Mouse (Mus musculus) intestine, embryonic 15.5 days (tissue): ENCODE measurements around the gene Bdh2. TPM values are rescaled to one million over a fixed set of nuclear protein-coding genes. Genes with fewer than 3 reads are reported as not detected.

Experiments used
- ATAC-seq: fragments of 200-750 bp; cut with Nextera tagmentation; 2 replicates; pipeline ENCODE4 v1.8.0; 2017; ENCODE audit warnings: moderate TSS enrichment, moderate library complexity
- H3K27ac ChIP-seq: fragments of 300-500 bp; sonication (generic); 2 replicates; pipeline ENCODE4 v1.5.1; 2015; ENCODE audit warnings: mild to moderate bottlenecking, inconsistent platforms
- H3K27me3 ChIP-seq: fragments of 300-500 bp; sonication (generic); replicated peaks from 2 replicates; pipeline ENCODE4 v1.6.1; 2015; ENCODE audit warnings: inconsistent platforms
- H3K36me3 ChIP-seq: fragments of 300-500 bp; sonication (generic); 2 replicates; pipeline ENCODE4 v1.6.1; 2015; ENCODE audit warnings: inconsistent platforms
- H3K4me1 ChIP-seq: fragments of 300-500 bp; sonication (generic); replicated peaks from 2 replicates; pipeline ENCODE4 v1.6.1; 2015; ENCODE audit warnings: inconsistent platforms
- H3K4me2 ChIP-seq: fragments of 300-500 bp; sonication (generic); replicated peaks from 2 replicates; pipeline ENCODE4 v1.6.1; 2015; ENCODE audit warnings: mild to moderate bottlenecking, inconsistent platforms
- H3K4me3 ChIP-seq: fragments of 300-500 bp; sonication (generic); replicated peaks from 2 replicates; pipeline ENCODE4 v1.5.1; 2015; ENCODE audit warnings: inconsistent platforms
- H3K9ac ChIP-seq: fragments of 300-500 bp; sonication (generic); 2 replicates; pipeline ENCODE4 v1.6.1; 2015; ENCODE audit warnings: inconsistent platforms
- H3K9me3 ChIP-seq: fragments of 300-500 bp; sonication (generic); 2 replicates; pipeline ENCODE4 v1.6.1; 2016; ENCODE audit warnings: inconsistent platforms
- WGBS: fragments of 180-500 bp; shearing (Covaris S2); methylation state at CpG from one replicate; pipeline ENCODE4 v1.1.7; 2015; 5-methylcytosine and 5-hydroxymethylcytosine counted together
- polyA plus RNA-seq: library from polyadenylated mRNA; unstranded; fragments of >200 nt; fragmentation: Nextera tagmentation; extraction: Ambion mirVana; gene quantifications from 2 replicates; pipeline ENCODE4 v1.2.1, GENCODE M21; 2015

Bdh2 gene
- polyA plus RNA-seq, 1 experiment from 2014 or later: 7.1 TPM

DNA sequence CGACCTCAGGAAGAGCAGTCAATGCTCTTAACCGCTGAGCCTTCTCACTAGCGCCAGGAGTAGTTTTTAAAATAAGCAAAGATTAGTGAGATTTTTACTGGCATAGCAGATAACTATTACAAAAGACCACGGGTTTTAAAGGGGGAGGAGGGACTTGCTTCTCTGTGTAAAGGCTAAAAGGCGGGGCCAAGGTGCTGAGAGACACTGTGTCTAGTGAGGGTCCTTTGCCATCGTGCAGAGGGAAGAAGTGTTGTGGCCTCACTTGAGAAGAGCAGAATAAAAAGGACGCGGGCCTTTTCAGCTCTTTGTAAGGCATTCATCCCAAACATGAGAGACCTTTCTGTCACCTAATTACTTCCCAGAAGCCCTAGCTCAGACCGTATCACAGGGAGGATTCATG lies 23.5 kb downstream of the Bdh2 start:
- Histone ChIP-seq H3K4me2 (no peak overlapping the region), H3K4me1 (0 out of 2 replicates have a peak, but pooled peaks cover 10% of the 10 kb centered on the region), H3K27ac (no peak overlapping the region), H3K27me3 (no peaks in the 10 kb centered on the region), H3K9me3 (no peaks in the 10 kb centered on the region), H3K4me3 (no peak overlapping the region), H3K36me3 (no peaks in the 10 kb centered on the region), H3K9ac (no peak overlapping the region)
- ATAC-seq: no peak
- 37% methylated on average over 9 of the region's 9 CpGs for WGBS

DNA sequence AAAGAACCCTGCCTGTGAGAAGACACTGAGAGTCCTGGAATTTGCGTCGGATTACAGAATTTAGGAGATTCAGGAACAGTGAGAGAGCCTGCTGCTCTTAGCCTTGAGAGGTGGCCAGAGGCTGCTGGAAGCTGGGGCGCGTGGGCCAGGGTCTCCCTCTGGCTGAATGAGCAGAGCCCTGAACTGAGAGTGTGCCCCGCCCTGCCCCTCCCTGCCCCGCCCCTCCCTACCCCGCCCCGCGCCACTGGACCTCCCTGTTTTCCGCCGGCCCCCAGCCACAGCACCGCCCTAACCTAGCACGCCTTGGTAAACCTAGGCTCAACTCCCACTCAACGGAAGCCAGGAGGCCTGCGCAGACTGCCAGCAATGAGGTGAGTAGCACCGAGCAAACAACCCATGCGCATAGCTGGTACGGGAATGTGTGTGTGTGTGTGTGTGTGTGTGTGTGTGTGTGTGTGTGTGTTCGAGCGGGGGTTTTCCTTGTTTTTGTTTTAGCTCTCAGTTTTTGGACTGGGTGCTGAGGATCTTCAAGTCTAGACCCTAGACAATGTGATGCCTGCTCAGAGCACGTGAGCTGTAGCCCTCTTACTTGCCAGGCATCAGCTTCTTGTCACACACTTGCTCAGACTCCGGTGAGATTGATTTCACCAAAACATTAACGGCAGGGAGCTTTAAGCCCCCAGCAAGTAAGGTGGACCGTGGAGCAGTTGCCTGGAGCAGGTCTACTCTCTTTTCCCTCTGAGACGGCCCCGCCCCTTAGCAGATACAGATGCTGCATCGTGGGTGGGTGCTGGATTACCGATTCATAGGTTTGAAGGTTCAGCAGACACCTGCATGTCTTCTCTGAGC lies 26.6 kb downstream of the Bdh2 start, which contains the start of gene Slc9b2:
TSS of gene Slc9b2 (plus strand) at position 290 of the 849 bp plus-strand sequence.
- Histone ChIP-seq H3K4me1 (0 out of 2 replicates have a peak, but pooled peaks cover 10% of the 10 kb centered on the region), H3K27me3 (no peaks in the 10 kb centered on the region), H3K4me3 (peak within 1 kb of the TSS; percentile 33), H3K4me2 (peak within 1 kb of the TSS; percentile 83), H3K9ac (no peak within 1 kb of the TSS; the same call in 1 of the 2 replicates), H3K9me3 (no peaks in the 10 kb centered on the region), H3K27ac (no peak within 1 kb of the TSS), H3K36me3 (no peaks in the 10 kb centered on the region)
- 9% methylated on average over 27 of the region's 28 CpGs for WGBS
- ATAC-seq: peak; percentile 95

- Histone ChIP-seq H3K4me2 (no peak overlapping the region), H3K27me3 (no peaks in the 10 kb centered on the region), H3K9ac (no peak overlapping the region), H3K4me3 (no peak overlapping the region), H3K9me3 (no peaks in the 10 kb centered on the region), H3K27ac (no peak overlapping the region), H3K36me3 (no peaks in the 10 kb centered on the region), H3K4me1 (0 out of 2 replicates have a peak, but pooled peaks cover 1% of the 10 kb centered on the region)
- WGBS: 37% methylated on average over 2 of the region's 2 CpGs
- no peak for ATAC-seq
Measured at GRCm38 (mm10) chr3:135312916-135313491, 32.0 kb downstream of the Bdh2 start.

DNA sequence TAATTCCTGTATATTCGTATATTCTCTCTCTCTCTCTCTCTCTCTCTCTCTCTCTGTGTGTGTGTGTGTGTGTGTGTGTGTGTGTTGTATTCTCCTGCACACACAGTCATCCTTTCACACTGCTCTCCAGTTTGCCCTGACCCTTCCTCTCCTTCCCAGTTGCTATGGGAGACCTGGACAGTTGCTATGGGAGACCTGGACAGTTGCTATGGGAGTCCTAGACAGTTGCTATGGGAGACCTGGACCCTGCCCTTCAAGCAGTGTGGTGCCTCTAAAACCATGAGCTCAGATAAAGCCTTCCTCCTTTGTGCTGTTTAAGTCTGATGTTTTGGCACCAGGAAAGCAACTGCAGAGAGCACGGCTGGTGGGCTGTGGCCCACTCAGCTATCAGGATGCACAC lies 32.7 kb downstream of the Bdh2 start:
- H3K4me1 ChIP-seq: no peaks in the 10 kb centered on the region
- H3K27ac ChIP-seq: no peak overlapping the region
- no peak overlapping the region for H3K4me3 ChIP-seq
- 85% methylated on average over 2 of the region's 2 CpGs for WGBS
- H3K36me3 ChIP-seq: no peaks in the 10 kb centered on the region
- H3K4me2 ChIP-seq: no peak overlapping the region
- H3K9me3 ChIP-seq: no peaks in the 10 kb centered on the region
- no peak for ATAC-seq
- no peak overlapping the region for H3K9ac ChIP-seq
- no peaks in the 10 kb centered on the region for H3K27me3 ChIP-seq

GRCm38 (mm10) chr3:135314811-135315210 lies 33.8 kb downstream of the Bdh2 start:
- H3K27ac ChIP-seq: no peak overlapping the region
- H3K9ac ChIP-seq: no peak overlapping the region
- ATAC-seq: peak; percentile 39; the same call in 1 of the 2 replicates
- H3K9me3 ChIP-seq: no peaks in the 10 kb centered on the region
- no peaks in the 10 kb centered on the region for H3K4me1 ChIP-seq
- no peaks in the 10 kb centered on the region for H3K27me3 ChIP-seq
- no peak overlapping the region for H3K4me2 ChIP-seq
- no peaks in the 10 kb centered on the region for H3K36me3 ChIP-seq
- no peak overlapping the region for H3K4me3 ChIP-seq
- WGBS: 50% methylated on average over 2 of the region's 2 CpGs

DNA sequence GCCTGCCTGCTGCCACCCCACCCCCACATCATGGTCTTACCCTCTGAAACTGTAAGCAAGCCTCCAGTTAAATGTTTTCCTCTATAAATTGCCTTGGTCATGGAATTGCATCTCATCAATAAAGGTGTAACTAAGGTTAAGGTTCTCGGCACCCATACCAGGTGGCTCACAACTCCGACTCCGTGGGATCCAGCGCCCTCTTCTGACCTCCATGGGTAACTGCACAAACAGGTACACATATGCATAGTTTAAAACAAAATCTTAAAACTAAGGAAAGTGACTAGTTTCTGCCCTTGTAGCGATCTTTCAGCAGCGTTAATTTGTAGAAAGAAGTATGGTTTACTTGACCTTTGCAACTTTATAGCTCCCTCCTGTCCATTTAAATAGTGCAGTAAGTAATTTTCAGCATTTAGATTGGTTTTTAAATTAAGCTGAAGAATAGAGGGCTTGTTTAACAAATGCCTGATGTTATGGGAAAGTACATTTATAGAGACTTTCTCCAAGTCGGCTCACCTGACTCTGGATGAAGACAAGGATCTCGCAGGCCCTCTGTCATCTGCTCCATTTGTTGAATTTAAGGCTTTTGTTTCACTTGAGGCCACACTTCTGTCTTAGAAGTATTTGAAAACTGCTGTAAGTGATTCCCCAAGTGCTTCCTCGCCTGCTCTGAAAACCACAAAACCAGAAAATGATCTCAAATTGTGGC lies 34.9 kb downstream of the Bdh2 start:
- H3K4me2 ChIP-seq: no peak overlapping the region
- no peaks in the 10 kb centered on the region for H3K36me3 ChIP-seq
- no peaks in the 10 kb centered on the region for H3K9me3 ChIP-seq
- no peak overlapping the region for H3K4me3 ChIP-seq
- H3K9ac ChIP-seq: no peak overlapping the region
- no peaks in the 10 kb centered on the region for H3K27me3 ChIP-seq
- no peaks in the 10 kb centered on the region for H3K4me1 ChIP-seq
- no peak overlapping the region for H3K27ac ChIP-seq
- 88% methylated on average over 9 of the region's 9 CpGs for WGBS
- ATAC-seq: no peak

DNA sequence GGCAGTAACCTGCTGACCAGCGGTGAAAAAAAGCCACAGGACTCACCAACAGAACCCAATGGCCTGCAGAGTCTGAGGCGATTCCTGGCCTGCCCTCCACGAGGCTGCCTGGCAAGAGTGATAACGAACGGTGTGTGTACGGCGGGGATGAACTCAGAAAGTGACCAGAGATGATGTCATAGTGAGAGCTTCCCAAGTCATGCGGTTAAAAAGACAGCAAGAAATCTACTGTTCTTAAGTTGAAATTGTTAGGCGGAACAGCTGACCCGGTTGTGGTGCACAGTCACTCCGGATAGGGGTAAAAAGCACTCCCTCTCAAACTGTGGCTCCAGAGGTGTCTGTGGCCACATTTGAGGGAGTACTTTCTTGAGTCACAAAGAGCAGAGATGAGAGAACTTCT lies 37.3 kb downstream of the Bdh2 start:
- Histone ChIP-seq H3K4me1 (no peaks in the 10 kb centered on the region), H3K9me3 (no peaks in the 10 kb centered on the region), H3K27ac (no peak overlapping the region), H3K27me3 (no peaks in the 10 kb centered on the region), H3K4me2 (no peak overlapping the region), H3K36me3 (no peaks in the 10 kb centered on the region), H3K4me3 (no peak overlapping the region), H3K9ac (no peak overlapping the region)
- ATAC-seq: no peak
- WGBS: 75% methylated on average over 11 of the region's 11 CpGs

DNA sequence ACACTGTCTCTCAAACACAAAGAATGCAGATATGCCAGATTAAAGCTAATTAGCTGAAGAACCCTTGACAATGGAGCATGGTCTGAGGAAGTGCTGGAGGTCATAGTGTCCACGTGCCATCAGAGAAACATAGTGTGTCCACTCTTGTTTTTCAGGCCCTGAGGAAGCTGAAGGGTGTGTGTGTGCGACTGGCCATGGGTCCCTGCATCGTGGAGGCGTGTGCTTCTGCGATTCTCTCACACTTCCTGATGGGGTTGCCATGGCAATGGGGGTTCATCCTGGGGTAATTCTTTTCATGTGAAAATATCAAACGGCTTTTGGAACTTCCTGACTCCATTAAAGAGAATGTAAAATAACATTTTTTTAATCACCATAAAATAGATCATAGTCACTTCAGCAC lies 43.3 kb downstream of the Bdh2 start:
- no peak overlapping the region for H3K9ac ChIP-seq
- H3K27me3 ChIP-seq: no peaks in the 10 kb centered on the region
- 57% methylated on average over 6 of the region's 6 CpGs for WGBS
- no peaks in the 10 kb centered on the region for H3K36me3 ChIP-seq
- no peak overlapping the region for H3K4me2 ChIP-seq
- H3K27ac ChIP-seq: no peak overlapping the region
- no peaks in the 10 kb centered on the region for H3K4me1 ChIP-seq
- no peak for ATAC-seq
- H3K4me3 ChIP-seq: no peak overlapping the region
- no peaks in the 10 kb centered on the region for H3K9me3 ChIP-seq

DNA sequence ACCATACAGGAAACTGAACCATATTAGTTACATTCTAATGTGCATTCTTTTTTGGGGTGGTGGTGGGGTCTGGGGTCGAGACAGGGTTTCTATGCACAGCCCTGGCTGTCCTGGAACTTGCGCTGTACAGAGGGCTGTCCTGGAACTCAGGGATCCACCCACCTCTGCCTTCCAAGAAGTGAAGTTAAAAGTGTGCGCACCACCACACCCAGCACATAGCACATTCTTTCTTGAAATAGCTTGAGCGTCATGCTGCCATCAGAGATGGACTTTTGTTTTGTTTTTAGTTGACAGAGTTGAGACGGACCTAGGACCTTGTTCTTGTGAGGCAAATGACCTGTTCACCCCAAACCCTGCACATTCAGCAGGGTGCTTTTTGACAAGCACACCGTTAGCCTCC lies 46.2 kb downstream of the Bdh2 start:
- Histone ChIP-seq H3K4me2 (no peak overlapping the region), H3K4me3 (no peak overlapping the region), H3K27ac (no peak overlapping the region), H3K36me3 (no peaks in the 10 kb centered on the region), H3K27me3 (no peaks in the 10 kb centered on the region), H3K9ac (no peak overlapping the region), H3K4me1 (no peaks in the 10 kb centered on the region), H3K9me3 (no peaks in the 10 kb centered on the region)
- ATAC-seq: no peak
- 65% methylated on average over 6 of the region's 6 CpGs for WGBS

GRCm38 (mm10) chr3:135327601-135328000 lies 46.6 kb downstream of the Bdh2 start:
- no peak overlapping the region for H3K27ac ChIP-seq
- WGBS: 51% methylated on average over 2 of the region's 2 CpGs

DNA sequence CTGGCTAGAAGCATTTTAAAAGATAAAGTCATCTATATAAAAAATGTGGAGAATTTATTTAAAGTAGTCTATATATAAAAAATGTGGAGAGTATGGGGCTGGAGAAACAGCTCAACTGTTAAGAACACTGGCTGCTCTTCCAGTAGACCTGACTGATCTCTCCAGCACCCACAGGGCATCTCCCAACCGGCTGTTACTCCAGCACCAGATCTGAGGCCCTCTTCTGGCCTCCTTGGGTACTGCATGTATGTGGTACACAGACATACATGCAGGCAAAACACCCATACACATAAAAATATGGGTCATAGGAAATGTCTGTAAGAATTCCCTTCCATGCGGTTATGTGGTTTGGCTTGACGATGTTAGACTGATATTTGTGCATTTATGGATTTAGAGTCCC lies 47.5 kb downstream of the Bdh2 start:
- Histone ChIP-seq H3K9me3 (no peaks in the 10 kb centered on the region), H3K4me1 (no peaks in the 10 kb centered on the region), H3K4me2 (no peak overlapping the region), H3K36me3 (no peaks in the 10 kb centered on the region), H3K27ac (no peak overlapping the region), H3K27me3 (no peaks in the 10 kb centered on the region), H3K9ac (no peak overlapping the region), H3K4me3 (no peak overlapping the region)
- 50% methylated on average over 3 of the region's 3 CpGs for WGBS
- ATAC-seq: no peak

More at GRCm38 (mm10) chr3:135327601-135328000, 46.6 kb downstream of the Bdh2 start:
- no peak overlapping the region for H3K4me2 ChIP-seq
- no peak for ATAC-seq
- no peaks in the 10 kb centered on the region for H3K9me3 ChIP-seq
- no peaks in the 10 kb centered on the region for H3K4me1 ChIP-seq
- no peak overlapping the region for H3K4me3 ChIP-seq
- no peak overlapping the region for H3K9ac ChIP-seq
- H3K27me3 ChIP-seq: no peaks in the 10 kb centered on the region
- H3K36me3 ChIP-seq: no peaks in the 10 kb centered on the region

DNA sequence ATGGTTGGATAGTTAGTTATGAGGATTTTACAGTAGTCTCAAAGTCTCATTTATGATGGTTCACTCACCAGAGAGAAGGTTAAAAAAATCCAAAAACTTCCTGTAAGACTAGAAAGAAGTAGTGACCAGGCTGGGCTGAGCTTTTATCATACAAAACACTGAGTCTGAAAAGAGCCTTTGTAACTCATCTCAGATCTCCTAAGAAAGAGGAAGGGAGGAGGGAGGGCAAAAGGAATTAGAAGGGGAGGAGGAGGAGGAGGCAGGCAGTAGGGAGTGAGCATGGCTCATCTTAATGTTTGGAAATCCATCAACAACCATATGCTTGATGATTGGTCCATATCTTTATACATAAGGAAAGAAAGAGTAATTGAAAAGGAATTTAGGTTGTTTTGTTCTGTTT lies 51.7 kb downstream of the Bdh2 start:
- Histone ChIP-seq H3K27ac (no peak overlapping the region), H3K4me1 (no peaks in the 10 kb centered on the region), H3K36me3 (no peaks in the 10 kb centered on the region), H3K27me3 (no peaks in the 10 kb centered on the region), H3K9me3 (no peaks in the 10 kb centered on the region), H3K9ac (no peak overlapping the region), H3K4me3 (no peak overlapping the region), H3K4me2 (no peak overlapping the region)
- ATAC-seq: no peak
